Mouse (Mus musculus): ENCODE data around the gene Gemin7. TPM values are rescaled to one million over a fixed set of nuclear protein-coding genes. Genes with fewer than 3 reads are reported as not detected.

The Gemin7 gene
- polyA plus RNA-seq, 1 experiment, result 94.7 TPM

- WGBS, result 57% methylated on average over 5 of the region's 5 CpGs
- H3K36me3 ChIP-seq (ENCODE audit: control insufficient read depth, insufficient read depth, low read length), result peaks cover 11% of the 10 kb centered on the region
- peaks cover 3% of the 10 kb centered on the region; the same call in 1 of the 2 replicates for H3K4me1 ChIP-seq (ENCODE audit: control insufficient read depth, insufficient read depth, insufficient read length)
- no peak overlapping the region for H3K4me3 ChIP-seq (ENCODE audit: extremely low read depth, insufficient read depth, insufficient read length)
- DNase-seq (ENCODE audit: low read depth in 1 of 2, low spot score in 2 of 2), result no peak
- TF ChIP-seq POLR2A (IDR thresholded peaks at IDR 0.05; ENCODE audit: low read depth, low read length), result no peak
- TF ChIP-seq CTCF (IDR thresholded peaks at IDR 0.05; ENCODE audit: extremely low read depth, insufficient read depth, insufficient read length, insufficient replicate concordance), result no peak
- no peaks in the 10 kb centered on the region for H3K27me3 ChIP-seq (ENCODE audit: control insufficient read depth, insufficient read depth, low read length)
- H3K27ac ChIP-seq (ENCODE audit: insufficient read depth, low read length), result no peak overlapping the region
Observed at GRCm38 (mm10) chr7:19600562-19600961, 23.2 kb upstream of the Gemin7 start.

GRCm38 (mm10) chr7:19593061-19593730, 15.8 kb upstream of the Gemin7 start:
- Histone ChIP-seq H3K27ac (ENCODE audit: insufficient read depth, low read length) (no peak overlapping the region), H3K36me3 (ENCODE audit: control insufficient read depth, insufficient read depth, low read length) (peaks cover 30% of the 10 kb centered on the region), H3K4me3 (ENCODE audit: extremely low read depth, insufficient read depth, insufficient read length) (no peak overlapping the region), H3K27me3 (ENCODE audit: control insufficient read depth, insufficient read depth, low read length) (no peaks in the 10 kb centered on the region), H3K4me1 (ENCODE audit: control insufficient read depth, insufficient read depth, insufficient read length) (no peaks in the 10 kb centered on the region)
- 84% methylated on average over 10 of the region's 10 CpGs for WGBS
- DNase-seq (ENCODE audit: low read depth in 1 of 2, low spot score in 2 of 2), result no peak
- TF ChIP-seq POLR2A (IDR thresholded peaks at IDR 0.05; ENCODE audit: low read depth, low read length) (no peak), CTCF (IDR thresholded peaks at IDR 0.05; ENCODE audit: extremely low read depth, insufficient read depth, insufficient read length, insufficient replicate concordance) (no peak)

GRCm38 (mm10) chr7:19589917-19590316, 12.5 kb upstream of the Gemin7 start:
- H3K36me3 ChIP-seq (ENCODE audit: control insufficient read depth, insufficient read depth, low read length), result peaks cover 51% of the 10 kb centered on the region
- H3K27me3 ChIP-seq (ENCODE audit: control insufficient read depth, insufficient read depth, low read length), result no peaks in the 10 kb centered on the region
- H3K4me3 ChIP-seq (ENCODE audit: extremely low read depth, insufficient read depth, insufficient read length), result no peak overlapping the region
- H3K4me1 ChIP-seq (ENCODE audit: control insufficient read depth, insufficient read depth, insufficient read length), result no peaks in the 10 kb centered on the region
- 51% methylated on average over 3 of the region's 3 CpGs for WGBS
- peak; percentile 63 to 75 for DNase-seq (ENCODE audit: low read depth in 1 of 2, low spot score in 2 of 2)
- H3K27ac ChIP-seq (ENCODE audit: insufficient read depth, low read length), result no peak overlapping the region
- TF ChIP-seq CTCF (IDR thresholded peaks at IDR 0.05; ENCODE audit: extremely low read depth, insufficient read depth, insufficient read length, insufficient replicate concordance), result peak; percentile 78; the same call in 1 of the 2 replicates
- no peak for TF ChIP-seq POLR2A (IDR thresholded peaks at IDR 0.05; ENCODE audit: low read depth, low read length)

DNA sequence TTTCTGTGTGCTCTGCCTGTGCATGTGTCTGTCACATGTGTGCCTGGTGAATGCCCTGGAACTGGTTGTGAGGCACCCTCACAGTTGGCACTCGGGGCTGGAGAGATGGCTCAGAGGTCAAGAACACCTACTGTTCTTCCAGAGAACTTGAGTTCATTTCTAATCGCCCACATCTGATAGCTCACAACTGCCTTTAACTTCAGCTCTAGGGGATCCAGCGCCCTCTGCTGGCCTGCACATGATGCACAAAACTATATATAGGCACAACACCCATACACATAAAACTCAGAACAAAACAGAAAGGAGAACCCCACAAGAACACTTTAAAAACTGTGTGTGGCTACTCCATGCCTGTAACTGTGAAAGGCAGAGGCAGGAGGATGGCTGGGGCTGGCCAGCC, 11.8 kb upstream of the Gemin7 start:
- DNase-seq (ENCODE audit: low read depth in 1 of 2, low spot score in 2 of 2), result peak; percentile 35 to 36
- no peak overlapping the region for H3K27ac ChIP-seq (ENCODE audit: insufficient read depth, low read length)
- no peaks in the 10 kb centered on the region for H3K4me1 ChIP-seq (ENCODE audit: control insufficient read depth, insufficient read depth, insufficient read length)
- H3K36me3 ChIP-seq (ENCODE audit: control insufficient read depth, insufficient read depth, low read length), result peaks cover 55% of the 10 kb centered on the region
- H3K4me3 ChIP-seq (ENCODE audit: extremely low read depth, insufficient read depth, insufficient read length), result no peak overlapping the region
- H3K27me3 ChIP-seq (ENCODE audit: control insufficient read depth, insufficient read depth, low read length), result no peaks in the 10 kb centered on the region
- TF ChIP-seq POLR2A (IDR thresholded peaks at IDR 0.05; ENCODE audit: low read depth, low read length) (no peak), CTCF (IDR thresholded peaks at IDR 0.05; ENCODE audit: extremely low read depth, insufficient read depth, insufficient read length, insufficient replicate concordance) (peak; percentile 20; the same call in 1 of the 2 replicates)
- 58% methylated on average over 3 of the region's 3 CpGs for WGBS

- Histone ChIP-seq H3K4me3 (ENCODE audit: extremely low read depth, insufficient read depth, insufficient read length) (no peak overlapping the region), H3K36me3 (ENCODE audit: control insufficient read depth, insufficient read depth, low read length) (peaks cover 50% of the 10 kb centered on the region), H3K4me1 (ENCODE audit: control insufficient read depth, insufficient read depth, insufficient read length) (no peaks in the 10 kb centered on the region), H3K27me3 (ENCODE audit: control insufficient read depth, insufficient read depth, low read length) (no peaks in the 10 kb centered on the region), H3K27ac (ENCODE audit: insufficient read depth, low read length) (no peak overlapping the region)
- no peak for TF ChIP-seq CTCF (IDR thresholded peaks at IDR 0.05; ENCODE audit: extremely low read depth, insufficient read depth, insufficient read length, insufficient replicate concordance)
- no peak for TF ChIP-seq POLR2A (IDR thresholded peaks at IDR 0.05; ENCODE audit: low read depth, low read length)
- no peak for DNase-seq (ENCODE audit: low read depth in 1 of 2, low spot score in 2 of 2)
- 98% methylated on average over 45 of the region's 46 CpGs for WGBS
Observed at GRCm38 (mm10) chr7:19586269-19586668, 8.9 kb upstream of the Gemin7 start.

GRCm38 (mm10) chr7:19580634-19581033, 3.2 kb upstream of the Gemin7 start:
- DNase-seq (ENCODE audit: low read depth in 1 of 2, low spot score in 2 of 2), result no peak
- Histone ChIP-seq H3K36me3 (ENCODE audit: control insufficient read depth, insufficient read depth, low read length) (peaks cover 34% of the 10 kb centered on the region), H3K27me3 (ENCODE audit: control insufficient read depth, insufficient read depth, low read length) (no peaks in the 10 kb centered on the region), H3K27ac (ENCODE audit: insufficient read depth, low read length) (no peak overlapping the region), H3K4me1 (ENCODE audit: control insufficient read depth, insufficient read depth, insufficient read length) (peaks cover 5% of the 10 kb centered on the region; the same call in 1 of the 2 replicates), H3K4me3 (ENCODE audit: extremely low read depth, insufficient read depth, insufficient read length) (no peak overlapping the region)
- TF ChIP-seq CTCF (IDR thresholded peaks at IDR 0.05; ENCODE audit: extremely low read depth, insufficient read depth, insufficient read length, insufficient replicate concordance) (no peak), POLR2A (IDR thresholded peaks at IDR 0.05; ENCODE audit: low read depth, low read length) (no peak)
- 93% methylated on average over 8 of the region's 8 CpGs for WGBS

- H3K4me3 ChIP-seq (ENCODE audit: extremely low read depth, insufficient read depth, insufficient read length), result no peak overlapping the region
- 94% methylated on average over 10 of the region's 10 CpGs for WGBS
Observed at GRCm38 (mm10) chr7:19579751-19580150, 2.4 kb upstream of the Gemin7 start.

More at GRCm38 (mm10) chr7:19579751-19580150, 2.4 kb upstream of the Gemin7 start:
- TF ChIP-seq CTCF (IDR thresholded peaks at IDR 0.05; ENCODE audit: extremely low read depth, insufficient read depth, insufficient read length, insufficient replicate concordance), result no peak
- TF ChIP-seq POLR2A (IDR thresholded peaks at IDR 0.05; ENCODE audit: low read depth, low read length), result no peak
- Histone ChIP-seq H3K36me3 (ENCODE audit: control insufficient read depth, insufficient read depth, low read length) (peaks cover 27% of the 10 kb centered on the region), H3K4me1 (ENCODE audit: control insufficient read depth, insufficient read depth, insufficient read length) (peaks cover 5% of the 10 kb centered on the region; the same call in 1 of the 2 replicates), H3K27me3 (ENCODE audit: control insufficient read depth, insufficient read depth, low read length) (no peaks in the 10 kb centered on the region), H3K27ac (ENCODE audit: insufficient read depth, low read length) (0 out of 2 replicates have a peak overlapping the region, but pooled peaks have one; percentile 17)
- no peak for DNase-seq (ENCODE audit: low read depth in 1 of 2, low spot score in 2 of 2)

Measured in spleen, adult 2 months (tissue).